Mouse (Mus musculus): ENCODE data around the gene 4930402H24Rik.
"Not testable (repeated sequence)": the region's sequence is repeated elsewhere in the genome, so short reads cannot be mapped to it uniquely, and the experiment has no call there.

4930402H24Rik gene

DNA sequence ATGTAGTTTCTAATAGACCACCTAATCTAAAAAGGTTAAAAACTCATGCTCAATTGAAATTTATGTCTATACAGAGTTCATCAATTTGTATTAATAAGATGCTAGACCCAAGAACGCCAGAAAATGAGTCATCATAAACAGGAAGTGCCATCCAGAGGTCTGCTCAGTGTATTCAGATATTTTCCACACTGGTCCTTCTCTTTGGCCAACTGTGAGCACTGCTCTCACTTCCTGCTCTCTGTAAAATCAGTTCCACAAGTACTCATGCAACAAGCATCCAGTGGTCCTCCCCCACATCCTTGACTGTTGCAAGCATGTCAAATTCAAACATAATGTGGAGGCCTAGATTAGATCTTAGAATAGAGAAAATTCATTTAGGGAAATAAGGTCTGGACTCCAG is 73.6 kb downstream of the 4930402H24Rik start:
- Histone ChIP-seq H3K27me3 (ENCODE audit: insufficient read depth, low read length) (no peaks in the 10 kb centered on the region), H3K4me1 (replicated peaks; ENCODE audit: low read depth, low read length) (no peaks in the 10 kb centered on the region), H3K9me3 (ENCODE audit: low read length) (no peaks in the 10 kb centered on the region), H3K36me3 (ENCODE audit: insufficient read depth, low read length) (no peaks in the 10 kb centered on the region), H3K4me3 (replicated peaks; ENCODE audit: low read length) (no peak overlapping the region)
- TF ChIP-seq NANOG (IDR thresholded peaks at IDR 0.05; ENCODE audit: borderline replicate concordance, low read length): no peak
- no peak for TF ChIP-seq CTCF (conservative IDR thresholded peaks at IDR 0.05; ENCODE audit: low read length)

DNA sequence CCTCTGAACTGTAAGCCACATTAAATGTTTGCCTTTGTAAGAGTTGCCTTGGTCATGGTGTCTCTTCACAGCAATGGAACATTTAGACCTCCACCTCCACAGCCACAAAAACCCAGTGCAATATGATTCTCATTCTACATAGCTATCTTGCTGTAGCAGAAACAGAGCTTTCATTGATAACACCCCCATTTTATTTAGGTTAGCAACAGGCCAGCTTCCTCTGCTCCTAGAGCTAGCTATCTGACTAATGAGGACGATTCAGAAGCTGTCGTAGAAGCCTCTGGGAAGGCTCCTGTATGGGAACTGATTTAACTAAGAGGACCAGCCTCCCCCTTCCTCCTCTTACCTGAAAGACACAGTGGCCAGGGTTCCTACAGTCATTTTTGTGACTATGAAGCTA is 74.2 kb downstream of the 4930402H24Rik start:
- no peaks in the 10 kb centered on the region for H3K9me3 ChIP-seq (ENCODE audit: low read length)
- no peaks in the 10 kb centered on the region for H3K27me3 ChIP-seq (ENCODE audit: insufficient read depth, low read length)
- H3K4me3 ChIP-seq (replicated peaks; ENCODE audit: low read length): no peak overlapping the region
- H3K36me3 ChIP-seq (ENCODE audit: insufficient read depth, low read length): no peaks in the 10 kb centered on the region
- H3K4me1 ChIP-seq (replicated peaks; ENCODE audit: low read depth, low read length): no peaks in the 10 kb centered on the region
- TF ChIP-seq CTCF (conservative IDR thresholded peaks at IDR 0.05; ENCODE audit: low read length) (no peak), POU5F1 (IDR thresholded peaks at IDR 0.05; ENCODE audit: borderline replicate concordance, low read length) (no peak), NANOG (IDR thresholded peaks at IDR 0.05; ENCODE audit: borderline replicate concordance, low read length) (no peak)

- Histone ChIP-seq H3K4me1 (replicated peaks; ENCODE audit: low read depth, low read length) (0 out of 2 replicates have a peak, but pooled peaks cover 2% of the 10 kb centered on the region), H3K4me3 (replicated peaks; ENCODE audit: low read length) (no peak overlapping the region), H3K9me3 (ENCODE audit: low read length) (no peaks in the 10 kb centered on the region), H3K36me3 (ENCODE audit: insufficient read depth, low read length) (no peaks in the 10 kb centered on the region), H3K27me3 (ENCODE audit: insufficient read depth, low read length) (no peaks in the 10 kb centered on the region)
- TF ChIP-seq CTCF (conservative IDR thresholded peaks at IDR 0.05; ENCODE audit: low read length) (no peak), POU5F1 (IDR thresholded peaks at IDR 0.05; ENCODE audit: borderline replicate concordance, low read length) (no peak), NANOG (IDR thresholded peaks at IDR 0.05; ENCODE audit: borderline replicate concordance, low read length) (no peak)
Measured at GRCm38 (mm10) chr2:130830236-130830635, 76.0 kb downstream of the 4930402H24Rik start.

DNA sequence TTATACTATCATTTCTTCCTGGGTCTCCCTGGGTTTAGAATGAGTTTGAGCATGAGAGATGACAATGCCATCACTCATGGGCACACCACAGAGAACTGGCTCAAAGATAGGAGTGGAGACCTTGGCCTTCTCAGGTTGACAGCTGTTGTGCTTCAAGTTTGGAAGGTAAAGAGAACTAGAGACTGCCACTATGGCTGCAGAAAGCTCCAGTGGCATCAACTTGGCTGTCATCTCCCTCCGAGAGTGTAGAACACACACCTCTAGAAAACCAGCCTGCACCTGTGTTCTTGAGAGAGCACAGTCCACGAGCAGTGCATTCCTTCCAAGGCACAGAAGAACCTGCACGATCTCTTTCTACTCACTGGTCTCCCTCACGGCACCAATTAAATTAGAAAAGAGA is 76.7 kb downstream of the 4930402H24Rik start:
- TF ChIP-seq CTCF (conservative IDR thresholded peaks at IDR 0.05; ENCODE audit: low read length) (no peak), NANOG (IDR thresholded peaks at IDR 0.05; ENCODE audit: borderline replicate concordance, low read length) (no peak), POU5F1 (IDR thresholded peaks at IDR 0.05; ENCODE audit: borderline replicate concordance, low read length) (no peak)
- Histone ChIP-seq H3K4me3 (replicated peaks; ENCODE audit: low read length) (no peak overlapping the region), H3K36me3 (ENCODE audit: insufficient read depth, low read length) (no peaks in the 10 kb centered on the region)

DNA sequence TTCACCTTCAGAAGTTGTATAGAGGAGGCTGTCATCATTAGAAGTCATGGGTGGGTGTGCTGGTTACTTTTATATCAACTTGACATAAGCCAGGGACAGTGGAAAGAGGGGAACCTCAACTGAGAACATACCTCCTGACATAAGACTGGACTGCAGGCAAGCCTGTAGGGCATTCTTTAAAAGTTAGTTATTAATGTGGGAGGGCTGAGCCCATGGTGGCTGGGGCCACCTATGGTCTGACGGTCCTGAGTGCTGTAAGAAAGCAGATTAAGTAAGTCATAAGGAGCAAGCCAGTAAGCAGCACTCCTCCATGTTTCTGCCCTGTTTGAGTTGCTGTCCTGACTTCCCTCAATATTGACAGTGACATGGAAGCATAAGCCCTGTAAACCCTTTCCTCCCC is 77.5 kb downstream of the 4930402H24Rik start:
- Histone ChIP-seq H3K36me3 (ENCODE audit: insufficient read depth, low read length) (no peaks in the 10 kb centered on the region), H3K9me3 (ENCODE audit: low read length) (no peaks in the 10 kb centered on the region), H3K4me3 (replicated peaks; ENCODE audit: low read length) (no peak overlapping the region), H3K4me1 (replicated peaks; ENCODE audit: low read depth, low read length) (peaks cover 10% of the 10 kb centered on the region), H3K27me3 (ENCODE audit: insufficient read depth, low read length) (no peaks in the 10 kb centered on the region)
- TF ChIP-seq NANOG (IDR thresholded peaks at IDR 0.05; ENCODE audit: borderline replicate concordance, low read length) (no peak), CTCF (conservative IDR thresholded peaks at IDR 0.05; ENCODE audit: low read length) (no peak), POU5F1 (IDR thresholded peaks at IDR 0.05; ENCODE audit: borderline replicate concordance, low read length) (no peak)

More for the DNA sequence above, 76.7 kb downstream of the 4930402H24Rik start:
- Histone ChIP-seq H3K27me3 (ENCODE audit: insufficient read depth, low read length) (no peaks in the 10 kb centered on the region), H3K4me1 (replicated peaks; ENCODE audit: low read depth, low read length) (peaks cover 3% of the 10 kb centered on the region), H3K9me3 (ENCODE audit: low read length) (no peaks in the 10 kb centered on the region)

DNA sequence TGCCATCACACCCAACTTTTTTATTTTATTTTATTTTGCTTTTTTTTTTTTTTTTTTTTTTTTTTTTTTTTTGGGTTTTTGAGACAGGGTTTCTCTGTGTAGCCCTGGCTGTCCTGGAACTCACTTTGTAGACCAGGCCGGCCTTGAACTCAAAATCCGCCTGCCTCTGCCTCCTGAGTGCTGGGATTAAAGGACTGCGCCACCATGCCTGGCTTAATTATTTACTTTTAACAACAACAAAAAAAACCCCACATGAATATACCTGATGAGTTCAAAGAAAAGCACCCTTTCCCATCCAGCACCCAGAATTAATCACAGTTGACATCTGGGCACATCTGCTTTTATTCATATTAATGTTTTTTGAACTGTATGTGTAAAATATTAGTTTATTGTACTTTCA is 78.1 kb downstream of the 4930402H24Rik start:
- peaks cover 16% of the 10 kb centered on the region for H3K4me1 ChIP-seq (replicated peaks; ENCODE audit: low read depth, low read length)
- H3K36me3 ChIP-seq (ENCODE audit: insufficient read depth, low read length); H3K9me3 ChIP-seq (ENCODE audit: low read length); H3K27me3 ChIP-seq (ENCODE audit: insufficient read depth, low read length); H3K4me3 ChIP-seq (replicated peaks; ENCODE audit: low read length): not testable (repeated sequence)

DNA sequence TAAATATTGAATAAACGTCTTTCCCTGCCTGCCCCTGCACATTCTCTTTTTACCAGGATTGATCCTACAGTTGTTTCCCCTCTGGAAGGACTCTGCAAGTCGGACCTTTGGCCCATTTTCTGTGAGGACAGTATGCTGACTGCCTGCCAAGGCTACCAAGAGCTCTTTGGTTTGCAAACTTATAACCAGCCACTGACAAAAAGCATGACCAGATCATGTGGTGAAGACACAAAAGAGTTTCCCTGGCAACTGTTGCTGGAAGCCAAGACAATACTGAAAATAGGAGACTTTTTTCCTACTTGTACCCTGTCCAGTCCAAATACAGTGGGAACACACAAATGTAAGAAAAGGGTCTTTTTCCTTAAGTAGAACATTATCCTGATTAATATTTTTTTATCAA is 78.8 kb downstream of the 4930402H24Rik start:
- H3K4me1 ChIP-seq (replicated peaks; ENCODE audit: low read depth, low read length): peaks cover 16% of the 10 kb centered on the region
- H3K36me3 ChIP-seq (ENCODE audit: insufficient read depth, low read length): no peaks in the 10 kb centered on the region
- TF ChIP-seq CTCF (conservative IDR thresholded peaks at IDR 0.05; ENCODE audit: low read length): no peak
- no peak for TF ChIP-seq NANOG (IDR thresholded peaks at IDR 0.05; ENCODE audit: borderline replicate concordance, low read length)
- no peak for TF ChIP-seq POU5F1 (IDR thresholded peaks at IDR 0.05; ENCODE audit: borderline replicate concordance, low read length)

GRCm38 (mm10) chr2:130818838-130819647 is 87.2 kb downstream of the 4930402H24Rik start:
- Histone ChIP-seq H3K27me3 (ENCODE audit: insufficient read depth, low read length) (no peaks in the 10 kb centered on the region), H3K36me3 (ENCODE audit: insufficient read depth, low read length) (no peaks in the 10 kb centered on the region), H3K4me3 (replicated peaks; ENCODE audit: low read length) (no peak overlapping the region), H3K9me3 (ENCODE audit: low read length) (no peaks in the 10 kb centered on the region), H3K4me1 (replicated peaks; ENCODE audit: low read depth, low read length) (peaks cover 9% of the 10 kb centered on the region)
- no peak for TF ChIP-seq POU5F1 (IDR thresholded peaks at IDR 0.05; ENCODE audit: borderline replicate concordance, low read length)
- no peak for TF ChIP-seq NANOG (IDR thresholded peaks at IDR 0.05; ENCODE audit: borderline replicate concordance, low read length)
- TF ChIP-seq CTCF (conservative IDR thresholded peaks at IDR 0.05; ENCODE audit: low read length): no peak

More for the DNA sequence above, 78.8 kb downstream of the 4930402H24Rik start:
- no peaks in the 10 kb centered on the region for H3K9me3 ChIP-seq (ENCODE audit: low read length)
- H3K4me3 ChIP-seq (replicated peaks; ENCODE audit: low read length): no peak overlapping the region
- H3K27me3 ChIP-seq (ENCODE audit: insufficient read depth, low read length): no peaks in the 10 kb centered on the region

GRCm38 (mm10) chr2:130817865-130818264 is 88.3 kb downstream of the 4930402H24Rik start:
- Histone ChIP-seq H3K36me3 (ENCODE audit: insufficient read depth, low read length) (no peaks in the 10 kb centered on the region), H3K4me1 (replicated peaks; ENCODE audit: low read depth, low read length) (no peaks in the 10 kb centered on the region), H3K4me3 (replicated peaks; ENCODE audit: low read length) (no peak overlapping the region), H3K27me3 (ENCODE audit: insufficient read depth, low read length) (no peaks in the 10 kb centered on the region), H3K9me3 (ENCODE audit: low read length) (no peaks in the 10 kb centered on the region)
- no peak for TF ChIP-seq NANOG (IDR thresholded peaks at IDR 0.05; ENCODE audit: borderline replicate concordance, low read length)
- no peak for TF ChIP-seq CTCF (conservative IDR thresholded peaks at IDR 0.05; ENCODE audit: low read length)
- TF ChIP-seq POU5F1 (IDR thresholded peaks at IDR 0.05; ENCODE audit: borderline replicate concordance, low read length): no peak
